Mouse (Mus musculus) leukemia stem cell, adult 10-12 weeks (primary cell): ENCODE measurements around the gene Slc4a1ap. TPM values are rescaled to one million over a fixed set of nuclear protein-coding genes. Genes with fewer than 3 reads are reported as not detected.

Source experiments
- polyA plus RNA-seq: library from polyadenylated mRNA; stranded (reverse); fragments of >175 nt; gene quantifications from 2 replicates; pipeline ENCODE4 v1.2.3, GENCODE M21; 2012; ENCODE audit warnings: low replicate concordance

Slc4a1ap gene
- 26.3 and 40.8 TPM in 2 replicates for polyA plus RNA-seq

DNA sequence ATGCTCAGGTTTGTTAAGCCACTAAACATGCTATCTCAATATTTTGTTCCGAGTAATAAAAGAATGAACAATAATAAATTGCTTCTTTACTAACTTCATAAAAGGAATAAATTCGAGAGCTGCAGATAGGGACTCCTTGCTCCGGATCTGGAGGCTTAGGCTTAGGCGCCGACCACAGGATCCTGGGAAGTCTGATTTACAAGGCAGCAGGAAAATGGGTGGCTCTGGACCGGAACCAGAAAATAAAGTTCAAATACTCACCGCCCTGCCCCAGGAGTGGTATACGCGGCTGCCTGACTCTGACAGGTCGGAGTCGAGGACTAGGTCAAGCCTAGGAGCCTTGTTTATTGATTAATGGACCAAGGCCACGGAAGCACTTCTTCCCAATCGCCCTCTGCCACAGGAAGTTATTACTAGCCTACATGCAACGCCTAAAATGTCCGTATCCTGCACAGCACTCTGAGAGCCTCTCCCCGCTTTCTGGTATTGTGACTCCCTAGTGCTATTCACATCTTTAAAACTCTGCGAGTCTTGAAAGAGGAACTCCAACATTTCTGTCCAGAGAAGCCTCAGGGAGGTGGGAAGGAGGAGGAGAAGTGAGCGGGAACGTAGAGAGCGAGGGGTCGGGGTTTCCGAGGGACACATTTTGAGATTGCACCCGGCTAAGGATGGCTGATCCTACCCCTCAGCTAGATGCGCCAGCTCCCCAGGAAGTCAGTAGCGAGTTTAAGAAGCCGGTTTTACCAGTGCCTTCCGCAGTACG is at the start of gene Slc4a1ap:
Gene Slc4a1ap, plus strand, starts transcription at position 642 of the 763 bp plus-strand sequence.

GRCm38 (mm10) chr5:31485440-31485839 is 41.4 kb upstream of the Slc4a1ap start, which contains the start of gene 4930548H24Rik:
TSS of gene 4930548H24Rik (plus strand) at chr5:31485740.

GRCm38 (mm10) chr5:31494513-31495297 is 32.1 kb upstream of the Slc4a1ap start, which contains the start of gene Gpn1:
TSS of gene Gpn1 (plus strand) at chr5:31494741.

GRCm38 (mm10) chr5:31527707-31528106 is 912 bp downstream of the Slc4a1ap start, which contains the start of gene Supt7l:
TSS of gene Supt7l (minus strand) at chr5:31527807.

DNA sequence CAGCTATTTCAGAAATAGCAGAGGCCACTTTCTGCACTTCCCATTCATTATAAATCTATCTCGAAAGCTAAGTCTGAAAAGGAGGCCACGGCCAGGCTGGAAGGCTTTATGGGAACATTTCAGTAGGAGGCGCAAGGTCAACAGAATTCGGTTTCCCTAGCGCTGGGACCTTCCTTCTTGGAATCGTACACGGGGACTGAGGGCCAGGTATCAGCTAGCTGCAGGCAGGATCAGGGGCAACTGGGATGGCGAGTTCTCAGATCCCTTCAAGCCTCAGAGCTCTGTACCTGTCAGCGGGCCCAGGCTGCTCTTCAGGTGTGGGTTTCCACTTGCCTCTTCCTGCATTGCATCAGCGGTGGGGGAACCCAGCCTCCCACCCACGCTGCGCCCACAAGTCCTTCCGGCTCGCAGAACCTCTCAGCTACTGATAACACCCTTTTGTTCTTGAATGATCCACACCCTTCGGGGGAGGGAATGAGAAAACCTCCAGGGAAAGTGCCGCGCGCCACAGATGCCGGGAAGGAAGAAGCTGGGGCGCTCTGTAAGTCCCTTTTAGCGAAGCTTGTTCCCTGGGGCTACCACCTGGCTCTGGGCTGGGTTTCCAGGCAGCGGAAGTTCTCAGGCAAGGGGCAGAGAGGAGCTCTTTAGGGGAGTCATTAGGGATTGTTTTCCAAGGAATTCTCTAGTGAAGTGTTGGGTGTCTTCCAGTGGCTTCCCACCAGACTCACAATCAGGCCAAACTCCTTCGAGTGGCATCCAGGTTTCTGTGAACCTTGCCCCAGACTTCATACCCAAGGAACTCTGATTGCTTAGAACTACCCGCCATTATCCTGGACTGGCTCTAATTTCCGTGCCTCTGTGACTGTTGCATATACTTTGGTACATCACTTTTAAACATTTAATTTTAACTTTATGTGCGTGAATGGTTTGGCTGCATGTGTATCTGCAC is 70.0 kb downstream of the Slc4a1ap start, which contains the start of gene Mrpl33:
Gene Mrpl33, plus strand, starts transcription at position 455 of the 949 bp plus-strand sequence.

Other genes with a start within 250 kb of the Slc4a1ap start
- 5.5 and 6.3 TPM in 2 replicates for gene Ift172, start 235.9 kb upstream of the Slc4a1ap start, polyA plus RNA-seq
- 0.57 and 2.1 TPM in 2 replicates for gene Fndc4, start 230.9 kb upstream of the Slc4a1ap start, polyA plus RNA-seq
- 0.19 TPM in 1 of 2 replicates, not detected in the other for gene Gckr, start 229.6 kb upstream of the Slc4a1ap start, polyA plus RNA-seq
- gene Zfp512, start 74.6 kb upstream of the Slc4a1ap start, polyA plus RNA-seq = 8.1 and 10.6 TPM in 2 replicates
- gene 4930548H24Rik, start 41.3 kb upstream of the Slc4a1ap start, polyA plus RNA-seq = 0.20 TPM in 1 of 2 replicates, not detected in the other
- 13.8 and 19.9 TPM in 2 replicates for gene Gpn1, start 32.3 kb upstream of the Slc4a1ap start, polyA plus RNA-seq
- 2.3 and 11.2 TPM in 2 replicates for gene Supt7l, start 812 bp downstream of the Slc4a1ap start, polyA plus RNA-seq
- 3.2 and 3.5 TPM in 2 replicates for gene Mrpl33, start 69.9 kb downstream of the Slc4a1ap start, polyA plus RNA-seq
- 4.5 and 6.0 TPM in 2 replicates for gene Rbks, start 170.6 kb downstream of the Slc4a1ap start, polyA plus RNA-seq
- gene Babam2, start 170.7 kb downstream of the Slc4a1ap start, polyA plus RNA-seq = 5.3 and 51.6 TPM in 2 replicates